Mouse (Mus musculus) liver, embryonic 14.5 days (tissue): ENCODE measurements around the gene Nrxn3.

ENCODE experiments used
- CTCF ChIP-seq: IDR thresholded peaks from 2 replicates; pipeline ENCODE4 v1.5.1; 2016; ENCODE audit warnings: antibody characterized with exemption, low read depth, control low read depth
- EP300 ChIP-seq: IDR thresholded peaks from 2 replicates; pipeline ENCODE4 v1.6.1; 2016; ENCODE audit warnings: antibody characterized with exemption, low read depth

DNA sequence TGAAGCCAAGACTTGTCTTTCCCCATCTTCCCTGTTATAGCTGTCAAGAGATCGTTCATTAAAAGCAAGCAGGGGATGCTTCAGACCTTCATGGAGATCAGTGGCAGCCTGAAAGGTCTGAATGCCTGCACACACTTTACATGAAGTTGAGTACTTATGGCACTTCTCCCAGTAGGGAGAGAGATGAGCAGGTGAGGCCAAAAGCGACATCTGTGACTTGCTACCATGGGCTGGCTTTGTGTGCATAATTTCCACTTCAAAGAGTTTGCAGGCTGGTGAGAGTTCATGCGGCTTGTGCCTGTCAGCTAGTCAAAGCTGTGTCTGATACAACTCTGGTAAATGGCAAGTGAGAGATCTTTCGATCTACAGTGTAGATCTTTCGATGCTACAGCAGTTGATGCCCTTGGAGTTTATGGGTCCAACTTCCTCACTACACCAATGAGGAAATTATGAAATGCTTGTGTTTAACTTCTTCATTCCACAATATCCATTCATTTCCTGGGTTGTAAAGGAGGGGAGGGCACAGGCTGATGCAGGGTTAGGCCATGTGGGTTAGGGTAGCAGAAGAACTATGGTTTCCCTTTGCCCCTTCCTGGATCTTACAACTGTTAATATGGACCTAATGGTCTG is 1231.9 kb downstream of the Nrxn3 start:
- no peak for TF ChIP-seq CTCF
- TF ChIP-seq EP300: no peak
